Mouse (Mus musculus) brain, embryonic 14.5 days (tissue): Measurements from ENCODE around the gene B4galt5.

Experiments used
- CTCF ChIP-seq: fragments of 200-500 bp; IDR thresholded peaks from 2 replicates; pipeline ENCODE4 v1.5.1; 2012; ENCODE audit warnings: inconsistent platforms, mild to moderate bottlenecking, moderate library complexity, borderline replicate concordance; ENCODE audit not compliant: insufficient read depth, insufficient read length; ENCODE audit errors: extremely low read depth
- POLR2A ChIP-seq: fragments of 200-500 bp; IDR thresholded peaks from 2 replicates; pipeline ENCODE4 v1.6.1; 2012; ENCODE audit warnings: mild to moderate bottlenecking, inconsistent platforms, borderline replicate concordance; ENCODE audit not compliant: poor library complexity, insufficient read depth, insufficient read length, severe bottlenecking; ENCODE audit errors: extremely low read depth

- TF ChIP-seq POLR2A, result no peak
- no peak for TF ChIP-seq CTCF
These were observed 85.1 kb downstream of the B4galt5 start for GRCm38 (mm10) chr2:167263931-167264330.
